Mouse (Mus musculus): ENCODE results near the gene Terf2.

DNA sequence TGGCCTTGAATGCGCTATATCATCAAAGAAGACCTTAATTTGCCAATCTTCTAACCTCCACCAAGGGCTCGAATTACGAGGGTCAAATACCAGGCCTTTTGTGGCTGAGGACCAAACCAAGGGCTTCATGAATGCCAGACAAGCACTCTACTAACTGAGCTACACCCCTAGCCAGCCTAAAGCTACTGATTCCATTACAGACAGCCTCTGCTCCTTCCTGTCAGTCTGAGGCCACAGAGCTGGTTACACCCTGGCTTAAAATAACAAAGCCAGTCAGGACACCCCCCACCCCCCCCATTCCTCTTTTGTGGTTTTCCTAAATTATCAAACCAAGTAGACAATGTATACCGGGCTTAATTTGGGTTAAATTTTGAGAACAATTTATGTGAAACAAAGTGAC, 22.6 kb downstream of the Terf2 start:
- TF ChIP-seq ZC3H11A (IDR thresholded peaks at IDR 0.05; ENCODE audit: borderline replicate concordance, low read depth, low read length) (no peak), CHD2 (IDR thresholded peaks at IDR 0.05; ENCODE audit: low read depth, low read length) (no peak)
